8 mouse cellular contexts compared by ENCODE assay signal in the genomic region with DNA sequence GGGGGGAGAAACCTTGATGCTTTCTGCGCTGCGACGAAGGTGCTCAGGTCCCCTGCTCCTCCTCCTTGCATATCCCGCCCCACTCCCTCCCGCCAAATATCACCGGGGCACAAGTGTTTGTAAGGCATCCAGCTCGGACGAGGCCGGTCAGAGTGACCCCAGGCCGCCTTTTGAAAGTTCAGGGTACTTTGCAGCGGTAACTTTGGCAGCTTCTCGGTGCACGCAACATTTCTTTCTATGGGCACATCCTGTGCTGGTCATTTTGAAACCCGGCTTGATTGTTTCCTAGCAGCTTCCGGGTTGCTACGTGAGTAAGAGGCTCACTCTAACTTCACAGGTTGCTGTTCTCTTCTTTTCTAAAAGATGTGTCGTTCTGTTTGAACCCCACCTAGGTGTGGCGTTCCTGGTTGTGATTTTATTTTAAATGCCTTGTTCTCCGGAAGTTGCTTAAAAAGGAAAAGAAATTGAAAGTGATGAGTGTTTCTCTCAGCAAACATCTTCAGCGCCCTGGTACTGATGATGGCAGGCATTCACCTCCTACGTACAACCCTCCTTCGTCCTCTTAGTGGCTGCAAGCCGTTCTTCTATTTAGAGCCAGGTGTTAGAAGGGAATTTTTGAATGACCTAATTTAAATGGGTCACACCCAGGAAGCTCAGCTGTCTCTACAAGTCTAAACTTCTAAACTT. TPM values are rescaled to one million over a fixed set of nuclear protein-coding genes. Genes with fewer than 3 reads are reported as not detected.
DNase-seq lines count a peak whose midpoint lies in the region; ATAC-seq and TF ChIP-seq lines count a peak whose summit lies in the region.

No protein-coding gene starts in this region.

- no peak for TF ChIP-seq EP300 in heart, postnatal 0 days (IDR thresholded peaks at IDR 0.05; ENCODE audit: low read depth)

- no peaks in the 10 kb centered on the region for H3K9me3 ChIP-seq in heart, postnatal 0 days (replicated peaks; ENCODE audit: control insufficient read depth, low read length)
- no peaks in the 10 kb centered on the region for H3K9me3 ChIP-seq in limb, embryonic 14.5 days (ENCODE audit: control insufficient read depth, low read length)
- H3K9me3 ChIP-seq in midbrain, postnatal 0 days (ENCODE audit: low read length): no peaks in the 10 kb centered on the region

- peaks cover 11% of the 10 kb centered on the region for H3K4me1 ChIP-seq in testis, adult 2 months (ENCODE audit: control insufficient read depth, insufficient read depth, low read length)
- peaks cover 7% of the 10 kb centered on the region for H3K4me1 ChIP-seq in heart, postnatal 0 days (ENCODE audit: control insufficient read depth, insufficient read depth)
- H3K4me1 ChIP-seq in limb, embryonic 14.5 days (ENCODE audit: control insufficient read depth, insufficient read depth, low read length): peaks cover 9% of the 10 kb centered on the region; the same call in 1 of the 2 replicates
- H3K4me1 ChIP-seq in midbrain, postnatal 0 days (ENCODE audit: insufficient read depth, low read length): no peaks in the 10 kb centered on the region

- DNase-seq in testis, postnatal 14 days (ENCODE audit: low spot score): no peak
- DNase-seq in embryo, embryonic 10.5 days (ENCODE audit: low spot score): peak; percentile 55
- peak; percentile 33 for DNase-seq in heart, postnatal 0 days (ENCODE audit: low spot score)
- no peak for DNase-seq in limb, embryonic 14.5 days (ENCODE audit: low spot score)
- DNase-seq in midbrain, postnatal 0 days (ENCODE audit: low spot score): no peak
- DNase-seq in layer of hippocampus, adult 11-12 months (ENCODE audit: low spot score): no peak

- no peaks in the 10 kb centered on the region for H3K27me3 ChIP-seq in testis, adult 2 months (ENCODE audit: control insufficient read depth, insufficient read depth, low read length)
- H3K27me3 ChIP-seq in heart, postnatal 0 days (ENCODE audit: control insufficient read depth, insufficient read depth, low read length): 0 out of 2 replicates have a peak, but pooled peaks cover 10% of the 10 kb centered on the region
- peaks cover 44% of the 10 kb centered on the region for H3K27me3 ChIP-seq in limb, embryonic 14.5 days (ENCODE audit: control insufficient read depth, insufficient read depth, low read length)
- peaks cover 13% of the 10 kb centered on the region; the same call in 1 of the 2 replicates for H3K27me3 ChIP-seq in midbrain, postnatal 0 days (ENCODE audit: insufficient read depth, low read length)

- no peak for TF ChIP-seq POLR2A in testis, adult 2 months (IDR thresholded peaks at IDR 0.05; ENCODE audit: control insufficient read depth, low read depth, low read length)
- TF ChIP-seq POLR2A in limb, embryonic 14.5 days (IDR thresholded peaks at IDR 0.05; ENCODE audit: borderline replicate concordance, extremely low read depth, insufficient read depth, insufficient read length): no peak

- peak overlapping the region; percentile 63; the same call in 1 of the 2 replicates for H3K9ac ChIP-seq in heart, postnatal 0 days (replicated peaks; ENCODE audit: low read depth, low read length)
- H3K9ac ChIP-seq in limb, embryonic 14.5 days (ENCODE audit: low read depth, low read length, severe bottlenecking): peak overlapping the region; percentile 53; the same call in 1 of the 2 replicates
- H3K9ac ChIP-seq in midbrain, postnatal 0 days (replicated peaks; ENCODE audit: low read length, poor library complexity, severe bottlenecking): 0 out of 2 replicates have a peak overlapping the region, but pooled peaks have one; percentile 47

- no peaks in the 10 kb centered on the region for H3K36me3 ChIP-seq in testis, adult 2 months (ENCODE audit: control insufficient read depth, insufficient read depth, low read length)
- no peaks in the 10 kb centered on the region for H3K36me3 ChIP-seq in heart, postnatal 0 days (replicated peaks; ENCODE audit: control insufficient read depth, insufficient read depth, low read length)
- H3K36me3 ChIP-seq in limb, embryonic 14.5 days (ENCODE audit: control insufficient read depth, insufficient read depth, low read length): no peaks in the 10 kb centered on the region
- H3K36me3 ChIP-seq in midbrain, postnatal 0 days (ENCODE audit: insufficient read depth, low read length): no peaks in the 10 kb centered on the region

- no peak for ATAC-seq in heart, postnatal 0 days (ENCODE audit: insufficient read depth, low read depth)
- ATAC-seq in limb, embryonic 14.5 days (ENCODE audit: low FRiP score, low read depth): no peak
- no peak for ATAC-seq in midbrain, postnatal 0 days (ENCODE audit: low FRiP score)
- ATAC-seq in erythroid progenitor cell, adult 5-6 weeks (replicated peaks; ENCODE audit: low FRiP score, poor library complexity, severe bottlenecking): no peak

- H3K4me3 ChIP-seq in testis, adult 2 months (ENCODE audit: control insufficient read depth, low read depth, low read length): peak overlapping the region; percentile 40; the same call in 1 of the 2 replicates
- peak overlapping the region; percentile 74 for H3K4me3 ChIP-seq in heart, postnatal 0 days (ENCODE audit: low read depth, low read length)
- H3K4me3 ChIP-seq in limb, embryonic 14.5 days (replicated peaks; ENCODE audit: low read length): peak overlapping the region; percentile 59
- H3K4me3 ChIP-seq in midbrain, postnatal 0 days (ENCODE audit: low read depth, low read length): peak overlapping the region; percentile 73

- WGBS in heart, postnatal 0 days: 2% methylated on average over 23 of the region's 23 CpGs
- 1% methylated on average over 22 of the region's 23 CpGs for WGBS in limb, embryonic 14.5 days
- WGBS in midbrain, postnatal 0 days: under 1% methylated on average over 23 of the region's 23 CpGs

- H3K27ac ChIP-seq in testis, adult 2 months (ENCODE audit: control insufficient read depth, insufficient read depth, low read depth, low read length): no peak overlapping the region
- no peak overlapping the region for H3K27ac ChIP-seq in heart, postnatal 0 days (ENCODE audit: low read depth)
- H3K27ac ChIP-seq in limb, embryonic 14.5 days (replicated peaks; ENCODE audit: low read depth, low read length): no peak overlapping the region
- no peak overlapping the region for H3K27ac ChIP-seq in midbrain, postnatal 0 days (ENCODE audit: low read depth, low read length)

- H3K4me2 ChIP-seq in heart, postnatal 0 days (ENCODE audit: low read depth, low read length): peak overlapping the region; percentile 98
- peak overlapping the region; percentile 100 for H3K4me2 ChIP-seq in limb, embryonic 14.5 days (replicated peaks; ENCODE audit: low read depth, low read length, severe bottlenecking)
- H3K4me2 ChIP-seq in midbrain, postnatal 0 days (ENCODE audit: low read depth, low read length, poor library complexity, severe bottlenecking): peak overlapping the region; percentile 100

- no peak for TF ChIP-seq CTCF in testis, adult 2 months (IDR thresholded peaks at IDR 0.05; ENCODE audit: control insufficient read depth, insufficient read depth, insufficient replicate concordance, low read depth, low read length)
- TF ChIP-seq CTCF in heart, postnatal 0 days (IDR thresholded peaks at IDR 0.05; ENCODE audit: low read depth): no peak
- no peak for TF ChIP-seq CTCF in midbrain, postnatal 0 days (IDR thresholded peaks at IDR 0.05)

RNA-seq across cellular contexts. Expression of gene Tbc1d1, which starts 4.7 kb away (rescaled TPM):
- polyA plus RNA-seq in testis, adult 2 months (2012; rRNA removed): 37.8 and 40.7 TPM in 2 replicates
- total RNA-seq in heart, postnatal 0 days (2014; rRNA removed; ENCODE audit: low replicate concordance): 43.7 and 55.4 TPM in 2 replicates
- 18.3 and 22.4 TPM in 2 replicates for polyA plus RNA-seq in heart, postnatal 0 days (2015; fragmentation: Nextera tagmentation; extraction: Ambion mirVana)
- polyA plus RNA-seq in limb, embryonic 14.5 days (2012; rRNA removed): 22.9 and 25.5 TPM in 2 replicates
- polyA plus RNA-seq in limb, embryonic 14.5 days (2014; fragmentation: Nextera tagmentation; extraction: Ambion mirVana): 23.1 and 25.8 TPM in 2 replicates
- total RNA-seq in midbrain, postnatal 0 days (2014; rRNA removed): 11.3 and 11.8 TPM in 2 replicates
- polyA plus RNA-seq in midbrain, postnatal 0 days (2015; fragmentation: Nextera tagmentation; extraction: Ambion mirVana): 5.1 and 5.6 TPM in 2 replicates
- total RNA-seq in erythroid progenitor cell, adult 5-6 weeks (2015; ENCODE audit: low replicate concordance): 3.6 and 15.1 TPM in 2 replicates
- 4.5 and 5.7 TPM in 2 replicates for total RNA-seq in erythroid progenitor cell, adult 5-6 weeks (2017; ENCODE audit: low replicate concordance)

Comparison
In these comparisons a context has a peak if more than half of its experiments do, and no peak if none do; other contexts are left out.
1. DNase-seq: peak in embryo, embryonic 10.5 days (single experiment) and heart, postnatal 0 days (single experiment); none in testis, postnatal 14 days (single experiment), limb, embryonic 14.5 days (single experiment), midbrain, postnatal 0 days (single experiment) and layer of hippocampus, adult 11-12 months (single experiment).
2. Peak in every context shown above with its lines, with median percentiles within 50 percentile points of each other: H3K4me3 ChIP-seq, H3K4me2 ChIP-seq and H3K9ac ChIP-seq.